Mouse (Mus musculus): ENCODE results near the gene Kcnc3. TPM values are rescaled to one million over a fixed set of nuclear protein-coding genes. Genes with fewer than 3 reads are reported as not detected.
A peak's percentile ranks its signal among the peaks of the same experiment; 100 is the strongest.

The Kcnc3 gene
- polyA plus RNA-seq, 1 experiment from 2014 or later = 0.36 TPM

GRCm38 (mm10) chr7:44623714-44624542 is 33.5 kb downstream of the Kcnc3 start:
- no peaks in the 10 kb centered on the region for H3K4me1 ChIP-seq (replicated peaks)
- H3K9ac ChIP-seq = no peak overlapping the region
- H3K4me3 ChIP-seq (replicated peaks) = no peak overlapping the region
- WGBS = 41% methylated on average over 18 of the region's 18 CpGs
- no peak overlapping the region for H3K4me2 ChIP-seq (replicated peaks)
- H3K27ac ChIP-seq = no peak overlapping the region
- no peaks in the 10 kb centered on the region for H3K27me3 ChIP-seq (replicated peaks)
- H3K9me3 ChIP-seq = no peaks in the 10 kb centered on the region
- peaks cover 5% of the 10 kb centered on the region for H3K36me3 ChIP-seq
- ATAC-seq = 0 out of 2 replicates have a peak, but pooled peaks have one; percentile 23

- WGBS = 87% methylated on average over 3 of the region's 3 CpGs
- ATAC-seq = no peak
- no peak overlapping the region for H3K4me2 ChIP-seq (replicated peaks)
- H3K36me3 ChIP-seq = peaks cover 3% of the 10 kb centered on the region
- H3K9ac ChIP-seq = no peak overlapping the region
- no peak overlapping the region for H3K4me3 ChIP-seq (replicated peaks)
- no peaks in the 10 kb centered on the region for H3K9me3 ChIP-seq
- no peak overlapping the region for H3K27ac ChIP-seq
- H3K27me3 ChIP-seq (replicated peaks) = no peaks in the 10 kb centered on the region
- no peaks in the 10 kb centered on the region for H3K4me1 ChIP-seq (replicated peaks)
Measured at GRCm38 (mm10) chr7:44624543-44624826, 34.0 kb downstream of the Kcnc3 start.

- Histone ChIP-seq H3K4me2 (replicated peaks) (no peak overlapping the region), H3K4me3 (replicated peaks) (no peak overlapping the region), H3K27me3 (replicated peaks) (no peaks in the 10 kb centered on the region), H3K9ac (no peak overlapping the region), H3K36me3 (no peaks in the 10 kb centered on the region; the same call in none of the 2 replicates), H3K9me3 (no peaks in the 10 kb centered on the region), H3K4me1 (replicated peaks) (no peaks in the 10 kb centered on the region), H3K27ac (no peak overlapping the region)
- WGBS = 56% methylated on average over 14 of the region's 14 CpGs
- ATAC-seq = no peak
Measured at GRCm38 (mm10) chr7:44624828-44625227, 34.4 kb downstream of the Kcnc3 start.

GRCm38 (mm10) chr7:44625241-44626067 is 35.0 kb downstream of the Kcnc3 start:
- Histone ChIP-seq H3K27me3 (replicated peaks) (no peaks in the 10 kb centered on the region), H3K9me3 (no peaks in the 10 kb centered on the region), H3K4me1 (replicated peaks) (no peaks in the 10 kb centered on the region), H3K4me3 (replicated peaks) (no peak overlapping the region), H3K27ac (no peak overlapping the region), H3K9ac (no peak overlapping the region), H3K36me3 (no peaks in the 10 kb centered on the region; the same call in none of the 2 replicates), H3K4me2 (replicated peaks) (no peak overlapping the region)
- ATAC-seq = no peak
- WGBS = 90% methylated on average over 13 of the region's 13 CpGs

- Histone ChIP-seq H3K9ac (no peak overlapping the region), H3K27me3 (replicated peaks) (no peaks in the 10 kb centered on the region), H3K4me2 (replicated peaks) (no peak overlapping the region), H3K36me3 (no peaks in the 10 kb centered on the region; the same call in none of the 2 replicates), H3K9me3 (no peaks in the 10 kb centered on the region), H3K4me1 (replicated peaks) (no peaks in the 10 kb centered on the region), H3K27ac (no peak overlapping the region), H3K4me3 (replicated peaks) (no peak overlapping the region)
- no peak for ATAC-seq
- WGBS = 40% methylated on average over 1 of the region's 1 CpGs
Measured at GRCm38 (mm10) chr7:44626068-44626385, 35.6 kb downstream of the Kcnc3 start.

GRCm38 (mm10) chr7:44626966-44627365 is 36.5 kb downstream of the Kcnc3 start:
- no peak overlapping the region for H3K27ac ChIP-seq
- H3K4me1 ChIP-seq (replicated peaks) = no peaks in the 10 kb centered on the region
- no peaks in the 10 kb centered on the region for H3K27me3 ChIP-seq (replicated peaks)
- no peaks in the 10 kb centered on the region for H3K9me3 ChIP-seq
- no peak overlapping the region for H3K9ac ChIP-seq
- no peak overlapping the region for H3K4me3 ChIP-seq (replicated peaks)
- ATAC-seq = no peak
- 83% methylated on average over 13 of the region's 13 CpGs for WGBS
- no peak overlapping the region for H3K4me2 ChIP-seq (replicated peaks)
- no peaks in the 10 kb centered on the region; the same call in none of the 2 replicates for H3K36me3 ChIP-seq

GRCm38 (mm10) chr7:44628402-44629034 is 38.1 kb downstream of the Kcnc3 start:
- H3K9ac ChIP-seq = no peak overlapping the region
- no peaks in the 10 kb centered on the region; the same call in 1 of the 2 replicates for H3K27me3 ChIP-seq (replicated peaks)
- H3K4me3 ChIP-seq (replicated peaks) = no peak overlapping the region
- H3K4me1 ChIP-seq (replicated peaks) = no peaks in the 10 kb centered on the region
- H3K36me3 ChIP-seq = no peaks in the 10 kb centered on the region; the same call in none of the 2 replicates
- no peak for ATAC-seq
- 87% methylated on average over 15 of the region's 15 CpGs for WGBS
- no peak overlapping the region for H3K27ac ChIP-seq
- no peak overlapping the region for H3K4me2 ChIP-seq (replicated peaks)
- H3K9me3 ChIP-seq = no peaks in the 10 kb centered on the region

- Histone ChIP-seq H3K27ac (no peak overlapping the region), H3K27me3 (replicated peaks) (no peaks in the 10 kb centered on the region; the same call in 1 of the 2 replicates), H3K4me3 (replicated peaks) (no peak overlapping the region), H3K9me3 (no peaks in the 10 kb centered on the region), H3K36me3 (no peaks in the 10 kb centered on the region; the same call in 1 of the 2 replicates), H3K4me1 (replicated peaks) (no peaks in the 10 kb centered on the region), H3K4me2 (replicated peaks) (no peak overlapping the region), H3K9ac (no peak overlapping the region)
- peak; percentile 46 for ATAC-seq
- 71% methylated on average over 13 of the region's 13 CpGs for WGBS
Measured at GRCm38 (mm10) chr7:44630437-44630836, 40.0 kb downstream of the Kcnc3 start.

GRCm38 (mm10) chr7:44632676-44633075 is 42.2 kb downstream of the Kcnc3 start:
- H3K4me3 ChIP-seq (replicated peaks) = no peak overlapping the region
- H3K4me2 ChIP-seq (replicated peaks) = no peak overlapping the region
- no peaks in the 10 kb centered on the region; the same call in 1 of the 2 replicates for H3K27me3 ChIP-seq (replicated peaks)
- H3K9ac ChIP-seq = no peak overlapping the region
- no peak overlapping the region for H3K27ac ChIP-seq
- H3K4me1 ChIP-seq (replicated peaks) = no peaks in the 10 kb centered on the region
- no peaks in the 10 kb centered on the region for H3K36me3 ChIP-seq
- H3K9me3 ChIP-seq = no peaks in the 10 kb centered on the region
- 30% methylated on average over 13 of the region's 13 CpGs for WGBS
- peak; percentile 23; the same call in 1 of the 2 replicates for ATAC-seq

- no peaks in the 10 kb centered on the region for H3K36me3 ChIP-seq
- H3K9me3 ChIP-seq = no peaks in the 10 kb centered on the region
- H3K27me3 ChIP-seq (replicated peaks) = peaks cover 3% of the 10 kb centered on the region
- no peaks in the 10 kb centered on the region for H3K4me1 ChIP-seq (replicated peaks)
- no peak overlapping the region for H3K4me3 ChIP-seq (replicated peaks)
- WGBS = 26% methylated on average over 15 of the region's 15 CpGs
- H3K27ac ChIP-seq = no peak overlapping the region
- no peak overlapping the region for H3K4me2 ChIP-seq (replicated peaks)
- H3K9ac ChIP-seq = no peak overlapping the region
- ATAC-seq = no peak
Measured at GRCm38 (mm10) chr7:44633407-44633806, 42.9 kb downstream of the Kcnc3 start.

- no peaks in the 10 kb centered on the region for H3K9me3 ChIP-seq
- H3K4me2 ChIP-seq (replicated peaks) = no peak overlapping the region
- no peaks in the 10 kb centered on the region for H3K4me1 ChIP-seq (replicated peaks)
- peaks cover 35% of the 10 kb centered on the region for H3K27me3 ChIP-seq (replicated peaks)
- no peak for ATAC-seq
- H3K36me3 ChIP-seq = no peaks in the 10 kb centered on the region
- no peak overlapping the region for H3K27ac ChIP-seq
- 87% methylated on average over 9 of the region's 9 CpGs for WGBS
- H3K4me3 ChIP-seq (replicated peaks) = no peak overlapping the region
- H3K9ac ChIP-seq = no peak overlapping the region
Measured at GRCm38 (mm10) chr7:44636684-44637083, 46.2 kb downstream of the Kcnc3 start.

- Histone ChIP-seq H3K27ac (no peak overlapping the region), H3K4me1 (replicated peaks) (no peaks in the 10 kb centered on the region), H3K4me2 (replicated peaks) (no peak overlapping the region), H3K4me3 (replicated peaks) (no peak overlapping the region), H3K9me3 (no peaks in the 10 kb centered on the region), H3K36me3 (0 out of 2 replicates have a peak, but pooled peaks cover 2% of the 10 kb centered on the region), H3K27me3 (replicated peaks) (peaks cover 38% of the 10 kb centered on the region), H3K9ac (no peak overlapping the region)
- no peak for ATAC-seq
- WGBS = 14% methylated on average over 16 of the region's 16 CpGs
Measured at GRCm38 (mm10) chr7:44638663-44639062, 48.2 kb downstream of the Kcnc3 start.
